Mouse (Mus musculus): ENCODE data around the gene Atp8a2.

- TF ChIP-seq POLR2A (IDR thresholded peaks at IDR 0.05; ENCODE audit: insufficient read length, low read depth): no peak
- no peak for TF ChIP-seq E2F4 (IDR thresholded peaks at IDR 0.05; ENCODE audit: insufficient read depth)
- no peak for TF ChIP-seq USF1 (IDR thresholded peaks at IDR 0.05; ENCODE audit: low read depth)
- TF ChIP-seq TCF12 (IDR thresholded peaks at IDR 0.05; ENCODE audit: insufficient read depth, poor library complexity, severe bottlenecking): no peak
- no peak for TF ChIP-seq MAX (IDR thresholded peaks at IDR 0.05; ENCODE audit: low read depth)
- no peak for TF ChIP-seq REST (IDR thresholded peaks at IDR 0.05; ENCODE audit: insufficient read depth, insufficient read length)
- TF ChIP-seq CEBPB (IDR thresholded peaks at IDR 0.05; ENCODE audit: insufficient read depth, poor library complexity, severe bottlenecking): no peak
- no peak for TF ChIP-seq POLR2AphosphoS2 (IDR thresholded peaks at IDR 0.05; ENCODE audit: insufficient read length, low read depth)
- TF ChIP-seq MYOD1 (IDR thresholded peaks at IDR 0.05; ENCODE audit: control insufficient read depth in 1 of 3, insufficient read length in 2 of 3, low read depth in 2 of 3): no peak
Observed at GRCm38 (mm10) chr14:60181306-60181705, 15.7 kb downstream of the Atp8a2 start.

All from myocyte (in vitro differentiated cells).